Mouse (Mus musculus) embryo, embryonic 9.5 days (tissue): ENCODE data around the gene Yy1.

Source experiments
- DNase-seq: peaks from one replicate; pipeline ENCODE4 v3.0.0-alpha.2; 2017; ENCODE audit errors: extremely low spot score

The Yy1 gene

GRCm38 (mm10) chr12:108857109-108857508 is 64.3 kb downstream of the Yy1 start:
- no peak for DNase-seq

DNA sequence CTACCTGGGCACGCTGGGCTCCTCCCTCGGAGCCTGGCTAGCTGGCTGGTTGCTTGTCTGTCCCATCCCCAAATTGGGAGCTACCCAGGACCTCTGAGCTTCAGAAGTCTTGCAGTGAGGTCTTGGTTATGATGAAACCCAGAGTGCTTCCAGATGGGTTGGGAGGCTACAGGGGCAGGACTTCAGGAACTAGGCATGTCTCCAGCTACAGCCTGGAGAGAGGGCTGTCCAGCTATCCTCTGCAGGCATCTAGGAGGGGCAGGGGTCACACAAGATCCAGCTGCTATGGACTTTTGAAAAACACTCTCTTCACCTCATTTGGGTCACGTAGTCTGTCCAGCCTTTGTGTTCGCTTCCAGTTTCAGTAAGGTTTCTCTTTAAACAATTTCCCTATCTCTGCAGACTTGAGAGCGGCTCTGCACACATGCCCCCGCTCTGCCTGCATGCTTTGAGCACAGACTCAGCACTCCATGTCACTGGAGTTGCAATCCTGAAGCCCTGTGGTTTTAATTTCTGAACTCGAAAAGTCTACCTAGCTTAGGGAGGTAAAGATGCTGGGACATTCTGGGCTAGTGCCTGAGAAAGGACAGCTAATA is 64.9 kb downstream of the Yy1 start:
- DNase-seq: no peak

DNA sequence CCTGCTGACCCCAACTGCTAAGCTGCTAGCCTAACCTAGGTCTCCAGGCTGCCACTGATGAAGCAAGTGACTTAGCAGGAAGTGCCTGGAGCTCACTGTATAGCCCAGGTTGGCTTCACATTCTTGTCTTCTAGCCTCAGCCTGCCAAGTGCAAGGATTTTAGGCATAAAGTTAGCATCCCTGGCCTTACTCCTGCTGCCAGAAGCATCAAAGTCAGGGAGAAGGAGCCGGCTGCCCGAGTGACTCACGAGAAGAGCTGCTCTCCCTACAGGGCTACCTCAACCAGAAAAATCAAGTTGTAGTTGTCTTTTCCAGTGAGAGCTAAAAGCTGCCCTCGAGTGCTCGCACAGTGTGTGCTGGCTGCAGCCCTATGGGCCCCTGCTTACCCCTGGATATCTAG is 65.7 kb downstream of the Yy1 start:
- DNase-seq: no peak

DNA sequence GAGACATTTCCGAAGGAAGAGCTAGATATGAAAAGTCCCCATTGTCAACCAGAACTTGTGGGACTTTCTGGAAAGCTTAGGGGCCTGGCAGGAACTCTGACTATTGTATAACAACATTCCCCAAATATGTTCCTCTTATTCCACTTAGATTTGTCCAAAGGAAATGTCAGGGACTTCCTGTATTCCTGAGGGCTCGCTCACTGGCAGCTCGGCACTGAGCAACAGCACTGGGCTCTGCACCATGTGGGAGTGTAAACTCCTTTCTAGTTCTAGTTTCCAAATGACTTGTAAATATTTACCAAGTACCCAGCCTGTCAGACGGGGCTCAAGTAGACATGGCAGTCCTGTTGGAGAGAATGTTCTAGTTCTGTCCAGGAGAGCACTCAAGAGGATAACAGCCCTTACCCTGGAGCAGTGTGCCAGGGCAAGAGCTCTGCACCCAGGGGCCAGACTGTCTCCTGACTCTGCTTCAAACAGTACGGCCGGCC is 72.3 kb downstream of the Yy1 start:
- no peak for DNase-seq

- DNase-seq: no peak
Measured at GRCm38 (mm10) chr12:108869575-108869974, 76.8 kb downstream of the Yy1 start.
